Mouse (Mus musculus) right cerebral cortex, adult 18-20 months (tissue): ENCODE measurements around the gene Mier2.

Experiments
- DNase-seq: peaks from one replicate; pipeline ENCODE4 v3.0.0; 2022; ENCODE audit warnings: mixed read lengths

Gene Mier2

DNA sequence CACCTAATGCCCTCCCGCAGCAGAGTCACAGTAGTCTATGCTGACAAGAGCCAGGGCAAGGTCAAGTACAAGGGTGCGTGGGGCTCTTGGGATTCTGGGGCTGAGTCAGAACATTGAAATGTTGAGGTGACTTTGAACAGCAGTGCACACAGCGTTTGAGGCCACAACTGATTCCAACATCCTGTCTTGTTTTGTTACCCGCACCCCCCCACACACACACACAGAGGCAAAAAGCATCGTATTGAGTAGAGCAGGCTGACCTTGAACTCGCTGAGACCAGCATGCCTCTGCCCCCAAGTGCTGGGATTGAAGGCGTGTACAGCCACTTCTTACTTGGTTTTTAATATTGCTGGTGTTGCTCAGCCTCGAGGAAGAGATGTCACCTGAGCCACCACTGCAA, 19.4 kb upstream of the Mier2 start:
- DNase-seq, result no peak

DNA sequence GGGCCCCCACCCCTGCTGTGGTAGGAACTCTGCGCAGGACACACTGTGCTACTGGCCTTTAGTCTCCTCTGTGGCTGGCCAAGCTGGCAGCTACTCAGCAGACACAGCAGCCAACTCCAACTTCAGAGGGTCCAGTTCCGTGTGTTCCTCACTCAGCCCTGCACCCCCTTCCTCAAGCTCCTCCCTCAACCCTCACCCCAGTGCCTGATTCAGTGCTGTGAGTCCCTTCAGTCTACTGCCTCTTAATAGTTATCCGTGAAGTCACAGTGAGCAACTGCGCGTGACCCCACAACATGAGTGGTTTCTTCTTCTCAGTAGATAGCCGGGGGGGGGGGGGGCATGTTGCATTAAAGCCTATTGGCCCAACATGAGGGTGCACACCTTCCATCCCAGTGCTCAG, 18.6 kb upstream of the Mier2 start:
- DNase-seq, result no peak

DNA sequence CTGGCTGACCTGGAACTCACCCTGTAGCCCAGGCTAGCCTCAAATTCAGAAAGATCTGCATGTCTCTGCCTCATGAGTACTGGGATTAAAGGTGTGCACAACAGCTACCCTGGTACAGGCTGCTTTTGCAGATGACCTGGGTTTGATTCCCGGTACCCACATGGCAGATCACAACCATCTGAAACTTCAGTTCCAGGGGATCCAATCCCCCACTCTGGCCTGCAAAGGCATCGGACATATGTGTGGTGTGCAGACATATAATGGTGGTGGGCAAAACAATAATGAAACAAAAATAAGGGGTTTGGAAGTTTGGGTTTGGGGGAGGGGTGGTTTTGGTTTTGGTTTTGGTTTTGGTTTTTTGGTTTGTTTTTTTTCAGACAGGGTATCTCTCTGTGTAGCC, 16.3 kb upstream of the Mier2 start:
- DNase-seq, result no peak

DNA sequence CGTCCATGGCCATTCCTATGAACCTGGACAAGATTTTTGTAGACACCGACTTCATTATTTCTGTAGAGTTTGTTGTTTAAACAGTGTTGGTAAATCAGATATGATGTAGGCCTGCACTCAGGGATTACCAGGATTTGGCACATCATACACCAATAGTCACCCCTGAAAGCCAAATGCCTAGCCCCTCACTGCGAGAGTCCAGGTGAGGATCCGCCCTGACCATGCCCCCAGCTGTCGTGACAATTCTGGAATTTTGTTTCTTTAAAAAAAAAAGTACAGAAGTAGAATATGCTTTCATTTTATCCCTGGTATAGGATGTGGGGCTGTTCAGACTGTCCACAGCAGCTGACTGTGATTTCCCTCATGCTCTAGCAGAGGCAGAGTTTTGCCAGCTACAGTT, 14.9 kb upstream of the Mier2 start:
- no peak for DNase-seq

DNA sequence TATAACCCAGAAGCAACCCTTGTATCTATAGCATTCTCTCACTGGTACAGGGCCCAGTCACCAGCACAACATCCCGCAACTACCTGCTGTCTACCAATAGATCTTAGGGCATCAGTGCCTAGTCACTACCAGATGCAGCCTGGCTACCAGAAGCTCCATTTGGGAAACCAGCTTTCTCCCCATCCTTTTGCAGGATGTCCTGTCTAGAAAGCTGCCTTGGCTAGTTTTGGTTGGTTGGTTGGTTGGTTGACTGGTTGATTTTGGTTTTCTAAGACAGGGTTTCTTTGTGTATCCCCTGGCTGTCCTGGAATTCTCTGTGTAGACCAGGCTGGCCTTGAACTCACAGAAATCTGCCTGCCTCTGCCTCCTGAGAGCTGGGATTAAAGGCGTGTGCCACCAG, 4.7 kb upstream of the Mier2 start:
- DNase-seq, result no peak

DNA sequence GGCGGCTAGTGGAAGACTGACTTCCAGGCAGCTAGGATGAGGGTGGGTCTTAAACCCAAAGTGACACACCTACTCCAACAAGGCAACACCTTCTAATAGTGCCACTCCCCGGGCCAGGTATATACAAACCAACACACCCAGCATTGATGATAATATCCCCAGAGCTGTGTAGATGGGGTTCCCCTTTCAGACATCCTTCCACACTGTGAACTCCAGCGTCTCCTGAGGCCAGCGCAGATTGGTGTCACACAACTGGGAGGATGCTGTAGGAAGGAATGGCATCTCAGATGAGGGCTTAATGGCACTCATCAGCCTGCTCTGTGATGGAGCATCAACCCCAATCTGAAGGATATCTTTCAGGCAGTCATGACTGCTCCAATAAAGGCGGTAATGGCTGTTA, 2.5 kb upstream of the Mier2 start:
- DNase-seq, result no peak

DNA sequence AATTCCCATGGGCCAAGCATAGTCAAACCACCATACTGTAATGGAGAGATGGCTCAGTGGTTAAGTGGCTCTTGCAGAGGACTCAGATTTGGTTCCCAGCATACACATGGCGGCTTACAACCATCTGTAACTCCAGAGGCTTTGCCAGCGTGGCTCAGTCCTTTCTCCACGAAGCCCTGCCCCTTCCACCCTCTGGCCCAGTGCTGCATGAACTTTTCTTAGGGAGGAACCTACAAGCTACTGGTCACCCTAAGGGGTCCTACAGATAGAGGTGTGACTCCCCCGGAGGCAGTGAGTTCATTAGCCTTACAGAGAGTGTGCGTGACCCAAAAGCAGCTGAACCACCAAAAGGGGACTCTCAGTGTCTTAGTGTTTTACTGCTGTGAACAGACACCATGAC, 2.0 kb upstream of the Mier2 start:
- DNase-seq, result no peak

DNA sequence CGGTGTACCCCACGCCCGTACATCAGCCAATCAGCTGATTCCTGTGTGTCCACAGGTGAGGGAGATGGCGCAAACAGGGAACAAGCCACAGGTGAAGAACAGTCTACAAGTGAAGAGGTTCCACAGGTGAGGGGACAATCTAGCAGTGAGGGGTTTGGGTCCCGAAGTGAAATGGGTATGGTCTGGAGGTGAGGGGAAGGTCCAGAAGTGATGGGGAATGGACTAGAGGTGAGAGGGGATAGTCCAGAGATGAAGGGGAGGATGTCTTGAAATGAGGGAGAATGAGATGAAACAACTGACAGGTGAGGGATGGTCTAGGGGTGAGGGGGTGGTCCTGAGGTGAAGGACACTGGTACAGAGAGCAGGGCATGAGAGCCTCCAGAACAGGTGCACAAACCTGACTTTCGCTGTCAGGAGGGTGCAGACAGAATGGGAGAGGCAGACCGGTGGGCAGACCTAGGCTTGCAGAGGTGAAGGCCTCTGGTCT, 282 bp upstream of the Mier2 start:
- DNase-seq, result no peak

DNA sequence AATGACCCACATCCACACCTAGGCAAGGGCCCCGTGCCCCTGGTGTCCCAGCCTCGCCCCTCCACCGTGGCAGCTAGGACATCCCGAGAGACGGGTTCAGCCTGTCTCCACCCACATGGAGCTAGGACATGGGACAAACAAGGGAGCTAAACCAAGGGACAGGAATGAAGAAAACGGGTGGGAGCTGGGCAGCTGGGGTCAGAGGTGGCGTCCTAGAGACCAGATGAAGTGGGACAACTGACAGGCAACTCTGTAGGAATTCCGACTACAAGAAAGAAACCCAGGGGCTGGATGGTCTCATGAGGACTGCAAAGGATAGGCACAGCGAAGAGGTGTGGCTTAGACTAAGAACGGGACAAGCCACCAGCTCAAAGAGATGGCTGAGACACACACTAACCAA, 1.3 kb downstream of the Mier2 start:
- DNase-seq, result no peak

DNA sequence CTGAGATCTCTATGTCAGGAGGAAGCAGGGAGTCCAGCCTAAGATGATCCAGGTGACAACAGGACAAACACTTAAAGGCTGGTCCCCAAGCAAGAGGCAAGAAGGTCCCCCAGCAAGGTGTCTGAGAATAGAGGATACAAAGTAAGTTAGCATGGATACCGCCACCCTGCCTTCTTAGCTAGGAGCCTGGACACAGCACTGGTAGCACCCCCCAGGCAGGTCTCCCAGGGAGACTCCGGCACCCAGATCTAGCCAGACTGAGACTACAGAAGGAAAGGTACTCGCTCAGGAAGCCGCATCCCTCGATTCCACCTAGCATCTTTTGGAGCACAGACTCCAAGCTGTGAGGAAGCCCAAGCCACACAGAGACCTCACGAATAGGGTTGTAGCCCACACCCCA, 1.8 kb downstream of the Mier2 start:
- no peak for DNase-seq

DNA sequence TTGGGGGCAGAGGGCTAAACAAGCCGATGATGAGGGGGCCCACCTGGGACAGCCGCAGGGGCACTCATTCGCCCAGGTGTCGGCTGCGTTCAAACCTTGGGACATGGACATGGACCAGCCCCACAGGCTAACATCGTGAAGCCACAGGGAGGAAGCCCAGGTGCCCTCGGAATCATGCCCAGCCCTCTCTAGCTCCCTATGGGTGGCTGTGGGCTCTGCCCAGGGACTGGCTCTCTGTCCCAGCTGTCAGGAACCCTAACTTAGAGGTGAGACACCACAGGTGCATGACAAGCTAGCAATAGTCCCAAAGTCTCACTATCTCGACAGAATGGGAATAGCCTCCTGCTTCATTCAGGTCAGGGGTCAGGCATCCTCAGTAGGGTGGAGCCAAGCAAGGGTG, 2.5 kb downstream of the Mier2 start:
- DNase-seq, result no peak

DNA sequence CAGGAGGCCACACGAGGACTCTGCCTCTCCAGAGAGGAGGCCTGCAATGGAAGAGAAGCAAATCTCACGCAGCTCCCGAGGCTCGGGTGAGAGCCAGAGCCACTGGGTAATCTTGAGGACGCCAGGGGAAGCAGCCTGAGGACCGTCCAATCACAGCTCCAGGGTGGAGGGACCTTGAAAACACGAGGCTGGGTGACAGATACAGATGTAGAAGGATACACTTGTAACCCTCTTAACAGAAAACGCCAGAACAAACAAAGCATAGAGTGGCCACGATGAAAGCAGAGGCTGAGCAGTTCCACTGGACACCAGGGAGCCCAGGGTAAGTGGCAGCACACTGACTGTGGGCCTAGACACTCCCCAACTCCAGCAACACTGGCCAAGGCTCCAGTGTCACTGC, 4.6 kb downstream of the Mier2 start:
- no peak for DNase-seq

DNA sequence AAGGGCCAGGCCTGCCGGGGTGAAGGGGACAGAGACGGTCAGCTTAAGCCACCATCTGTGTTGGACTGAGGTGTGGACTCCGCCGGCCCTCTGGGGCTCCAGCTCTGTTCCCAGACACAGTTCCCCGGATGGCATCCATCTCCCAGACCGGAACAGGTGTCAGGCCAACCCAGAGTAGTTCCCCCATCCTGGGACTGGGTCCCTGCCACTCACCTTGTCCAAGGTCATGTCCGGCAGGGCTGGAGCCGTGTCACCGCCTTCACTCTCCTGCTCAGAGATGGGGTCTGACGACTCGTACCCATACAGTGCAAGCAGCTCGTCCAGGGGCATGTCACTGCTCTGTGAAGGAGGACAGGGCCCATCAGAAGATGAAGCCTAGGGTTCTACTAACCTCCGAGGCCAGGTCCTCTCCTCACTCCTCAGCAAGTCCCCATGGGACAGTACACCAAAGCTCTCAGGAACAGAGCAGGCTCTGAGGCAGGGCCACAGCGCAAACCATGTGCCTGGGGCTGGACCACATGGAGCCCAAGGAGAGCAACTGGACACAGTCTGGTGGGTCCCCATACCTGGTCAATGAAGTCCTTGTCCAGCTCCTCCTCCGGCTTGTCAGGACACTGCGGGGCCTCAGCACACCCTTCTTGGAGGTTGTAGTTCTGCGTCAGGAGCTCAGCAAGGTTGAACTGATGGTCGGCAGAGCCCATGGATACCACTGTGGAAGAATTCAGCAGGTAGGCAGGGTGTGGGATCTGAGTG, 5.9 kb downstream of the Mier2 start:
- no peak for DNase-seq

DNA sequence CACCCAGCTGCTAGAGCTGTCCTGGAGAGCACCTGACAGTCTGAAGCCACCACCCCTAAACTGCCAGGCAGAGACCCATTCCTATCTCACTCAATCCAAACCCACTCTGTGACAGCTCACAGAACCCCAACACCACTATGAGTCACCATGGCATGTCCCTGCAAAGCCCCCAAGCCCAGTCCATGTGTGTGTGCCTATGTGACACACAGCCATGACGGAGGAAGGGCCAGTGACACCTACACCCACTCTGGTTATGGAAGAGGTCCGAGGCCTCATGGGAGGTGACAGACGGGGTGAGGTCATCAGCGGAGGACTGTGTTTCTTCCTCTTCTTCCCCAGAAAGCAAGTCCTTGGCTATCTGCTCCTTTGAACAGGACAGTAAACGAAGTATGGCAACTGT, 6.5 kb downstream of the Mier2 start:
- no peak for DNase-seq

DNA sequence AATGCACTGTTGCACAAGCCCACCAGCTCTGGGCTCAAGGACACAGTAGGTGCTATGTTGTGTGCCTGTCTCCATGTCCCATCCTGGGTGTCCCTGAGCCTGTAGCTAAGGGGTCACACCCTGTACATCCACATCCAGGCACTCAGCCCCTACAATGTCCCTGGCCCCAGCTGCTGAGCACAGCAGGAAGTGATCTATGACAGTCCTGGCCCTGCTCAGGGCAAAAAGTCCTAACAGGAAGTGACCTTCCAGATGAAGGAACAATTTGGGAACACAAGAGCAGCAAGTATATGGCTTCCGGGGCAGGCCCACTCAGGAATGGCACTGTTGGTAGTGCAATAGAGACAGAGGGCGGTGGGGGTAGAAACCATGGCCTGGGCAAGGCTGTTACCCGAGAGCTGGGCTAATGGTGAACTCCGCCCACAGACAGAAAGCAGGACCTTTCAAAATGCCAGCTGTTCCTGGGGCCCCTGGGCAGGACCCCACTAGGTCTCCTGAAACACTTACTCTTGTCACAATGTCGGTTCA, 7.8 kb downstream of the Mier2 start:
- no peak for DNase-seq

DNA sequence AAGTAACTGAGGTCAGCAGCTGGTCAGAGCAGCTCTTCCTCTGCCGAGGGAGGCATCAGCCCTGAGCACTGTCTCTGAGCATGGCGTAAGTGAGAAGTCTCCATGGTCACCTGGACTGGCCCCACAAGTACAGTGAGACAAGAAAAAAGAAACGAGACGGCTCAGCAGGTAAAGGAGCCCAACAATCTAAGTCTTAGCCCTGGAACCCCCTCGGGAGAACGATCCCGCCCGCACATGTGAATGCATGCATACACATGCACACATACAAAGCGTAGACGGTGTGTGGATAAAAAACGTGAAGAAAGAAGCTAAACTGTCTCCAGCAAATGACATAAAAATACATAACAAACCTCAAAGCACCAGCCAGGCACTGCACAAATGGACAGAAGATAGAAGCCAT, 8.5 kb downstream of the Mier2 start:
- no peak for DNase-seq

DNA sequence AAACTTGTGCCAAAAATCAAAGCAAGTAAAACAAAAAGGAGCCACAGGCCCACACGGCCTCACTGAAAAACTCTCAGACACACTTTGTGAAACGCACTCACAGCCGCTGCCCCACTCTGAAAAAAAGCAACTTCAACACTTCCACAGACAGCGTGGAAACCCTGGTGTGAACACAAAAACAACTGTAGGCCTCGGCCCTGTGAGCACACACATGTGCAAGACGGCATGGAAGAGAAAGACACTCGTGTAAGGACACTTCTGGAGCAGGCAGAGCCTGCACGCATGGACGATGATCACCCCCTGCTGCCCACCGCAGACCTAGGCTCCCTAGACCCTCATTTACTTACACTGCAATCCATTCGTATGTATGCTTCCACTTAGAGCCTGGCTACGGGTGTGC, 9.1 kb downstream of the Mier2 start:
- no peak for DNase-seq

DNA sequence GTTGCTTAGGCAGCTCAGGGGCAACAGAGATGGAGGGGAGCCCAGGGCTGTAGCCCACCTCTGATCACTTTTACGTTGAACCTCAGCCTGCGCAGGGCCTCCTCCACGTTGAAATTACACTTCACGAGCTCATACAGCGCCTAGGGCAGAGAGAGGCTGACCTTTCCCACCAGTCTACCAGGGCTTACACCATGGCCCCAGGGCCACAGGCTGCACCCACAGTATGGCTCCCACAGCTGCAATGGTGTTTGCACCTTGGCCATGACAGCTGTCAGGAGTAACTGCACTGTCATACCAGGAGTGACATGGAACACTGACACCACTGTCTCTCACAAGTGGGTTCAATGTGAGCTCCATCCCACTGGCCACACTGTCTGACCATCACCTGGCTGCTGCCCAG, 10.4 kb downstream of the Mier2 start:
- no peak for DNase-seq

DNA sequence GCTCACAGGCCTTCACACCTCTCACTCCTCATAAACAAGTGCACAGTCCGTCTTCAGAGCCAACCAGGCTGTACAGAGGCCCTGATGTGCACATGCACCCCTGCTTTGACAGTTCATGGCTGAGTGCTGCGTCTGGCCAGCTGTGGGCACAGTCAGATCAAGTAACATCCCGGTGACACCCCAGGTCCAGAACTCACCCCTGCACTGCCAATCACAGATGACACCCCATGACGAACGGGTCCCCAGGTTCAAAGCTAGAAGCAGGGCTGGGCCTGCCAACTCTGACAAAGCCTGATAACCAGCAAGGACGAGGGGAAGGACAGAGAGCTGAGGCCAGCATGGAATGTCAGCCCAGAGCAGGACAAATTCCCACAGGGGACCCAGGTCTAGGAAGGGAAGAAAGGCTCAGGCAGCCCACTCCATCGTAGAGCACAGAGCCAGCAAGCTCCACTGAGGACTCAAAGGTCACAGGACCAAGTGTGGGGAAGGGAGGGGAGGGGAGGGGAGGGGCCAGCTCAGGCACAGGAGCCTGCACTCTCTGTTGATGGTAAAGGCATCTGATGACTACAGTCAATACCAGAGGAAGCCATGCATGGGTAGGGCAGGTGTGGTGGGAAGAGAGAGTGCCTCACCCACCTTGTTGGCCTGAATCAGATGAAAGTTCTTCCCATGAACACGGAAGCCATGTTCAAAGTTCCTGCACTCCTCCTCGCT, 11.0 kb downstream of the Mier2 start:
- no peak for DNase-seq

DNA sequence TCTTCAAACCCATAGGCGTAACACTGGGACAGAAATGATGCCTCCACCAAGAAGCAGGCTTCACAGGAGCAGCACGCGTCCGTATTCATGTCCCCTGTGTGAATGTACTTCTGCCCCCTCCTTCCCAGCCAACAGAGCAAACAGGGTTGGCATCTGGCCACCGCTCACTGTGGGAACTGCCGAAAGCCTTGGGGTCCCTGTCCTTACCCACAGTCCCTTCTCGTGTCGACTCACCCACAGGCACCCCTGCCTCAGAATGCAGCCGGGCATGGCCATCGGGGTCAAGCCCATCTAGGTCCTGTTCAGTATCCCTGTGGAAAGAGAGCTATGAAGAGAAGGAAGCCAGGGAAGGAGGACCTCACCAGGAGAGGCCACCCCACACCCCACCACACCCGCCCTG, 12.8 kb downstream of the Mier2 start:
- DNase-seq, result no peak

DNA sequence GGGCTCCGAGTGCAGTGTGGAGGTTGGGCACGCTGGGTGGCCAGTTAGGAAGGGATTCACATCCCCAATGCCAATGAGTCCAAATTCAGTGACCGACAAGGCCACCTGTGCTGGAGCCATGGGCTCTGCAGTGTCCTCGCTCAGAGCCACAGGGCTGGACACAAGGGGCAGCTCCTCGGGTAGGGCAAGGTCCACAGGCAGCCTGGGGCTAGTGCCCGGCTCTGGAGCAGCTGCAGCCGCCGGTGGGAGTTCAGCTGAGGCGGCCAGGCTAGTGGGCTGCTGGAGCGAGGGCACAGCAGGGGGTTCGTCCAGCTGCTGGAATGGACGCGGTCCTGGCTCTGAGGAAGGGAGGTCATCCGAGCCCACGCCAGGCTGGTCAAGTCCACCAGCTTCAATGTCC, 13.5 kb downstream of the Mier2 start:
- DNase-seq, result no peak

DNA sequence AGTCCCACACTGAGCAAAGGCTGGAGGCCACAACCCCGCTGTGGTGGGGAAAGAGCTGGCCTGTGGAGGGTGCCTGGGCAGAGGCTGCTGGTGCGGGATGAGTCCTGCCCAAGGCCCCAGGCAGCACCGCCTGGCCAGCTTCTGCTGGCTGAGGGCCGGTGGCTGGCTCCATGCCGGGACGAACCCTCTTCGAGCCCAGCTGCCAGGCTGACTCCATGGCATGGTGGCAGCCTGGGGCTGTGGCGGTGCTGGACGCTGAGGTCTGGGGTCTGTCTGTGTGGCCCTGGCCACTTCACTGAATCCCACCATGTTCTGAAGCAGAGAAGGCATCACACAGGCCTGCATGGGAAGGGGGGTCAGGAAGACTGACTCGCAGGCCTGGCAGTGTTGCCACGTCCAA, 14.3 kb downstream of the Mier2 start:
- DNase-seq, result no peak

DNA sequence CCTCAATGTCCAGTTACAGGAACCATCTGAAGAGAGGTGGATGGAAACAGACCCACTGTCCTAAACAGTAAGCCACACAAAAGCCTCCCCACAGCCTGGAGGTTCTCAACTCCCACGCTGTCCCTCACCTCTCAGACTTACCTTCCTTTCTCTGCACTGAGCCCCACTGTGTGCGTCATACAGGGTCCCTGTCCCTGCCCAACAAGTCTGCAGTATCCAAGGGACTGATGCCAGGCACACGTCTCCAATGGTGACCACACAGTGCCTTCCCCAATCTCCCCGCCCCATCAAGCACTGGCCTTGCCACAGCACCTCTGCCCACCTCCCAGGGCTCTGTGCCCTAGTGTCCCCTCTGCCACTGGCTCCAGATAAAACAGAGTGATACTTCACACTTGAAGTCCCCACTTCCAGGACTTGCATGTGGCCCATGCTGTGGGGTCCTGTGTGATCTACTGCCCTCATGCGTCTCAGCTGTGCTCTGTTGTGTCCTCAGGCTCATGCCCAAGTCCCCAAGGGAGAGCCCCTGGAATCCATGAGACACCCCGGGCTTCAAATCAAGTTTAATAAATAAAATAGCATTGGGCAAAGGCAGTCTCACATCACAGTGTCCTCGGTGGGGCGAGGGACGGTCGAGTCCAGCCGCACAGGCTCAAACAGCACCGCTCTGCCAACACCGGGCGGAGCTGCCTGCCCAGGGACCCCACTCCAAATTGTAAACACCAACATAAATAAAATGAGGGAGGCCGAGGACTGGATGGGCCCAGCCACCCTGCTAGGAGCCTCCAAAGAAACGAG, 15.1 kb downstream of the Mier2 start:
- no peak for DNase-seq

DNA sequence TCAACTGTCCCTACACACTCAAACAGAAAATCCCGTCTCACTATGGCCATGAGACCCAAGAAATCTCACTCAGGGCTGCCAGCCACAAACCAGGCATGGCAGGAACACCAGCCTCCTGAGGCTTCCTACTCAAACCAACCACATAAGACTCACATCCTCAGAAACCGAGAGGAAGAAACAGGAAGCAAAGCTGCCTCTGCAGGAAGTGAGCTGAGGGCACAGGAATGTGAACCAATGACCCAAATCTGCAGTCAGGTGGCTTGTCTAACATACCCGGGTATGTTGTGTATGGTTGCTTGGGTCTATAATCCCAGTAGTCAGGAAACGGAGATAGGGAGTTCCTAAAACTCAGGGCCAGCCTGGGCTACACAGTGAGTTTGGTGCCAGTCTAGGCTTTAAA, 16.1 kb downstream of the Mier2 start:
- no peak for DNase-seq
